Mouse (Mus musculus) erythroid progenitor cell, adult 5-6 weeks (primary cell): ENCODE measurements around the gene Gng11. TPM values are rescaled to one million over a fixed set of nuclear protein-coding genes. Genes with fewer than 3 reads are reported as not detected.

Experiments used
- ATAC-seq: replicated peaks from 2 replicates; pipeline ENCODE4 v1.8.0; 2016; ENCODE audit warnings: moderate number of reproducible peaks, mild to moderate bottlenecking, moderate TSS enrichment, inconsistent platforms; ENCODE audit not compliant: poor library complexity, low FRiP score, severe bottlenecking
- total RNA-seq, 2 experiments: library from RNA; stranded (forward) in 1 of 2; stranded (reverse) in 1 of 2; fragments of 150-400 nt in 1 of 2; fragments of 186-747, 209-891 nt in 1 of 2; gene quantifications; 2 replicates each; pipeline versions ENCODE4 v1.2.3 to v1.2.4; 2015 to 2017; ENCODE audit warnings: low replicate concordance in 2 of 2

Gng11 gene
- not detected in 2 replicates for total RNA-seq (2015; ENCODE audit: low replicate concordance)
- total RNA-seq (2017; ENCODE audit: low replicate concordance), result not detected in 2 replicates

DNA sequence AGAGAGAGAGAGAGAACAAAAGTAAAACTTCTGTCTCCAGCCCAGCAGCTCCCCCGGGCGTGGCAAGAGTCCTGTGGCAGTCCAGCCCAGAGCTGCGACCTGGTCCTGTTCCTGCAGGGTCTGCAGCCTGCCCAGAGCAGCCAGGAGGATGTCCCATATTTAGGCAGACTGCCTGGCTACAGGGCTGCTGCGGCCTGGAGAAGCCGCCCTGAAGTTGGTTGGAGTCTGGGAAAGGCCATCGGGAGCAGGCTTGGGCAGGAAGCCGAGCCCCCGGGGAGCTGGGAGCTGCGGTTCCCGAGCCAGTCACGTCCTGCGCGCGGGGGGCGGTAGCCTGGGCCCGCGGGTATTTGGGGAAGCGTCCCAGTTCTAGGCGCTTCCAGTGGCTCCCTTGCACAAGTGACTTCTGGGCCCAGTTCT, at the start of gene Gng11:
Gng11 (plus strand) TSS at position 15 of the 417 bp plus-strand sequence.
- no peak for ATAC-seq

DNA sequence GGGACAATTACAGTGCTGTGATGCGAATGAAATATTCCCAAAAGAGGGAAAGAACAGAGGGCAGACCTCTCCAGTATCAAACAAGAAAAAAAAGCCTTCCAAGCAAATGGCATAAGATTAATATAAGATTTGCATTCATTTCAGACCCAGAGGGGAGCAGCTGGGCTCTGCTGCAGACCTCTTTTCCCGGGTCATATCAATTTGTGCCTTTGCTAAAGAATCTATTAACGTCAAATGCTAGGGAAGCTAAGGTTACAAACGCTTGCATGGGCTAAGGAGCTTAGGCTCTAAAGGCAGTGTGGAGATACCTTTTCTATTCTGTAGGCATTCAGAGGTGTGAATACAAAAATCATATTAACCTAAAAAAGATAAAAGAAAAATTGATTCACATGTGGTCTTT, 48.7 kb upstream of the Gng11 start:
- no peak for ATAC-seq

DNA sequence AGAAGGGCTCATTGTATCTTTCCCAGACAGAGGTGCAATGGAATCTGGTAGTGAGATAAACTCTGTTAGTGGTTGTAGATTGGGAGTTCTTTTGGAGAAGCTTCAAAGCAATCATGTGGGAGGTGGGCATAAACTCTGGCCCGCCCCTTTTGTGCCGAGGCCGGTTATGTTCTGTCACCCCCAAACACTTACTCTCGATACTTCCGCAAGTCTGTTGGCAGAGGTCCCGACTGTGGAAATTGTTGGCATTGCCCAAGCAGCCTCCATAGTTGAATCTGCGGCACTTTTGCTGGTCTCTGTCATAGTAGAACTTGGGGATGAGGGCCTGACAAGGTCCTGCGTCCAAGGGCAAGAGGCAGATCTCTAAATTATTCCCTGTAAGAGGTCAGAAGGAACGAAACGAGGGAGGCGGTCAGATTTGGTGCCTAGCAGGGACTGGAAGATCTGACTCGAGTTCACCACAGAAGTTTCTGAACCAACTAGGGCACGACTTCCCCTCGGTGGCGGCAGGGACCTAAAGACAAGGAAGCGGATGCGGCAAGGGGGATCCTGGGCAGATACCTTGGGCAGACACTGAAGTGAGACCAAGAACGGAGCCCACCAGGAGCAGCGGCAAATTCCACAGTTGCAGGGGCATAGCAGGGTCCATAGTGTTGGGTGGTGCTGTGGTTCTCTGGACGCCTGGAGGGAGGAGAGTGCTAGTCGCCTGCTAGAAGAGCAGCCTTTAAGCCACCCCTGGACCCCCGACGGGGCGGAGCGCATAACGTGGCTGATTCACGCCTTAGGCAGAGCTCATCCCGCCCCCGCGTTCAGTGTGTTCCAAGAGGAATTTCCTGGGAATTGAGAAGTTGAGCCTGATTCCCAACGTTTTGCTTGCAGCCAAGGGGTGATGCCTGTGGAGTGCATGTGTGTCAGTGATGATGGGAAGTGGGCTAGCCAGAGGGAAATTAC, 35.8 kb upstream of the Gng11 start:
- ATAC-seq, result 0 out of 2 replicates have a peak, but pooled peaks have one; percentile 25

DNA sequence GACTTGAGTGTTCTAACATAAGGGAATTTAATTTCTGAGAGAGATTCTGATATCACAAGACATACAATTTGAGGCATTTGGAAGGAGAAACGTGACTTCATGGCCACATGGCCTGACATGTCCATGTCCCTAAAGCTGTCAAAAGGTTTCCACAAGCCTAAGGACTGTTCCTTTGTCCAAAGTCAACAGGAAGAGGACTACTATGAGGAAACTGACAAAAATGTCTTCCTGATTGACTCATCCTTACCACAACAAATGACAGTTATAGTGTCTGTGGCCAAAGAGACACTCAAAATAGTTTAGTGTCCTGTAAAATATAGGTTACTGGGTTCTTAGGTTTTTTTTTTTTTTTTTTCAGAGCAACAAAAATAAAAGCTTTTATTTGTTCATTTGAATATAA, 30.0 kb upstream of the Gng11 start:
- no peak for ATAC-seq

DNA sequence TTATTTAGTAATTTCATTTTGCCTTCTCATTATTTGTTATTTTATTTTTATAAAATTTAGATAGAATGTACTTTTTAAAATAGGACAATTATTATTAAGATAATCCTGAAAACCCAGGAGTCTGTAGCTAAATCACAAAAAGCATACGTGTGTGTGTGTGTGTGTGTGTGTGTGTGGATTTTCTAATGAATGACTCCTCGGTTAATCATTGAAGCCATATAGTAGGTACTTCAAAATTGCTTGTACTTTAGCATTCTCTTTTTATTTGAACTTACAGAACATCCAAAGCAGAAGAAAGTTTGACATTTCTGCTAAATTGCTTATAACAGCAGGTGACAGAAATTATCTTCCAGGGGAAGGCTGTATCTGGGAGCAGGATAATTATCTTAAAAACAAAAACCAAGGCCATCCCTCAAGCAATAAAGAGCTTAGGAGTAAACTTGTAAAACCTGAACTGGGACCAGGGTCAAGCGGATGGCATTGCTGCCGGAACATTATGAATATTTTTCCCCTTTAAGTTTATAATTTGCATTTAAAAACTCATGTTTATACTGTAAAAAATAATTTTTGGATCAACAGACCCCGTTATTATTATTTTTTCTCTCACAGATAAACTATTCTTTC, 20.9 kb upstream of the Gng11 start:
- ATAC-seq, result no peak

DNA sequence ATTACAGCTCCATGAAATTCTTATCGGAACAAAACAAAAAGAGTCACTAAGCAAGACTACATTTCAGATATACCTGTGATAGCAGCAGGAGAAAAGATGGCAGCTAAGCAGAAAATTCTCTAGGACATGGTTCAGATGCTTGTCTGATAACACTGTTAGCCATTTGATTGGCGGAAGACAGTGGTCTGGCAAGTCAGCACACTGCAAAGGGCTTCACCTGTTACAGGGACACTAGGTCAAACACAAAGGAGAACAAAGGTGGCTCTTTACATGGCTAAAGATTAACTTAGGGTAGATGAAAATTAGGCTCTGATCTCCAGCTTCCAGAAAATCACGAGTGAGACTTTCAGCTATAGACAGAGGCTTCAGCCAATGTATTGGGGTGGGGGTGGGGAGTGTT, 15.0 kb upstream of the Gng11 start, which contains the start of gene Tfpi2:
Tfpi2 (minus strand) TSS at position 170 of the 400 bp plus-strand sequence.
- no peak for ATAC-seq

DNA sequence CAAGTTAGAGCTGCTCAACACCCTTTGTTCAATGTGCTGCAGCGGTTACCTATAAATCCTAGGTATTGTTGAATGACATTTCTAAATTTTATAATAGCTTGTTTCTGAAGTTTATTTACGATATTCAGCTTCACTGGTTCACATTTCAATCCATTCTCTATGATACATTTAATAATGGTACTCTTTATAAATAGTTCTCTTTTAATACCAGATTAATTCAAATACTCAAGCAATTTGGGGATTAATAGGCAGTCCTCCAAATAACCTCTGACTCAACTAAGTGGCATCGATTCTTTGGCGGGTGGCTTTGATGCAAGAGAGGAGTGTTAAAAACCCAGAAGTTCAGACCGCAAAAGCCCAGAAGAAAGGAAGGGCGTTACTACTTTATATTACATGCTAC, 10.2 kb upstream of the Gng11 start, which contains the start of gene Gngt1:
Gngt1 (plus strand) TSS at position 301 of the 400 bp plus-strand sequence.
- no peak for ATAC-seq

DNA sequence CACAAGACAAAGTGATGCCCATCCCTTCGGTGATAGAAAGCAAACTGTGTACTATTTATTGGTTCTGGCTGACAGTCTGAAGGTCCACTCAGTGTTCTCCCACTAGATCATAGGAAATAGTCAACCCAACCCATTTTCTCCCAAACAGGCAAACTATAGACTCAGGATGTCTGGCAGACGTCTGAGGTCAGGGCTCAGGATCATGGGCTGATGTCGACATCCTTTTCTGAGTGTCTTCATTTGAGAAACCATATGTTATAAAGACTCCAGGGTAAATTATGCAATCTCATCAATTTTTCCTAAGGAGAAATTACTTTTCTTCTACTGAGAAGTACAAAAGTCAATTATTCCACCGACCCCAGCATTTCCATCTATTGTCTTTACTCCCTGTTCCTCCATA, 5.6 kb upstream of the Gng11 start:
- ATAC-seq, result no peak

DNA sequence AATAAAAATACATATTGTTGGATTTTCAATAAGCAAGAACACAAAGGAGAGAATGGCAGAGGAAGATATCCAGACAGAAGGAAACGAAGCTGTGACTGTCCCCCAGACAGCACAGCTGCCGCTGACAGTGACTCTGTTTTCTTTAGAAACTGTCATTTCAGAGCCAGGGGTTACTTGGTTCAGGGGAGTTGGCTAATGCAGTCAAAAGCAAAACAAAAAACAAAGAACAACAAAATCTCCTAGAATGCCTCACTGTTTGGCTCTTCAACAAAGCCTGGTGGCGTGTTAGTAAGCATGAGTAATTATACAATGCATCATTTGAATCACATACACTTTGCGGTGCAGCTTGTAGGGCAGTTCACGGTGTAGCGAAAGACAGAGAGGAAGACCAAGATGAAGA, 4.4 kb upstream of the Gng11 start:
- ATAC-seq, result no peak

DNA sequence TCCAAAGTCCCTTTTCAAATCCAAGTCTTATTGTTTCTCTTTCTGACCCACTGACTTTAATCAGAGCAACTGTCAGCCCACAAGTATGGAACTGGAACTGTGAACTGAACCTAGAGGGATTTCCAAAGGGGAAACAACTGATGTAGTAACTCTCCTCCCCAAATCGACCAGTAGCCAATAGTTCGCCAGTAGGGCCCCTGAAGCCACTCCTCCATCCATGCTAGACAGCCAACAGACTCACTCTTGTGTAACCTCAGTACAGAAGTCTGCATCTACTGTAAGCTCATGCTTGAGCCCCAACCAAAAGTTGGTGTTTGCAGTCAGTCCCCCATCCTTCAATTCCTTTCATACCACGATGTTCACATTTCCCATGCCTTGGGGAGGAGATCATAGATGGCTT, 3.0 kb upstream of the Gng11 start:
- ATAC-seq, result no peak

DNA sequence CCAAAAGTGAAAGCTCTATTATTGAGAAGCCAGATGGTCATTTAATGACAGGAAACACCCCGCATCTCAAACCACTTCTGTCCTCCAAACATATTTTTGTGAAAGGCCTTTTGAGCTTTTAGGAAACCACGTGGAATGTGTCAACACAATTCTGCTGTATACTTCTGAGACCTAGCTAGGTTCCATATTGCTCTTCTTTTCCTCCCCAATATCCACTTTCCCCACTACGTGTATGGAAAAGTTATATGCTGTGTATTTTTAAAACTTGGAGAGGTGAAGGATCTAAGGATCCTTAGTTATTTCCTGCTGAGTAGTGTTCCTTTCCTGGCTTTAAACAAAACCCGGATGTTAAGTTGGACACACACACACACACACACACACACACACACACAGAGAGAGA, 259 bp upstream of the Gng11 start:
- ATAC-seq, result no peak

DNA sequence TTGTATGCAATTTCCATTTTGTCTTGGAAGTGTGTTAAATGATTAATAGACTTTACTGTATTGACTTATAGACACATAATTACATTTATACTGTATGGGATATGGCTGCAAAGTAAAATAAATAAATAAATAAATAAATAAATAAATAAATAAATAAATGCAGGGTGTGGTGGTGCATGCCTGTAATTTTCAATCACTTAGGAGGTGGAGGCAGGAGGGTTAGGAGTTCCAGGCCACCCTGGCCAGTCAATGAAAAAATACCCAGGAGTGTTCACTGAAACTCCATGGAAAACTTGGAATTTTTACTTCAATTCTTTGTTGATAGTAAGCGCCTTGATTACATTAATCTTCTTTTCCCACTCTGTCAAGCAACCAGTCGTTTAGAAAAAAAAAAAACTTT, 1.1 kb downstream of the Gng11 start:
- ATAC-seq, result no peak

DNA sequence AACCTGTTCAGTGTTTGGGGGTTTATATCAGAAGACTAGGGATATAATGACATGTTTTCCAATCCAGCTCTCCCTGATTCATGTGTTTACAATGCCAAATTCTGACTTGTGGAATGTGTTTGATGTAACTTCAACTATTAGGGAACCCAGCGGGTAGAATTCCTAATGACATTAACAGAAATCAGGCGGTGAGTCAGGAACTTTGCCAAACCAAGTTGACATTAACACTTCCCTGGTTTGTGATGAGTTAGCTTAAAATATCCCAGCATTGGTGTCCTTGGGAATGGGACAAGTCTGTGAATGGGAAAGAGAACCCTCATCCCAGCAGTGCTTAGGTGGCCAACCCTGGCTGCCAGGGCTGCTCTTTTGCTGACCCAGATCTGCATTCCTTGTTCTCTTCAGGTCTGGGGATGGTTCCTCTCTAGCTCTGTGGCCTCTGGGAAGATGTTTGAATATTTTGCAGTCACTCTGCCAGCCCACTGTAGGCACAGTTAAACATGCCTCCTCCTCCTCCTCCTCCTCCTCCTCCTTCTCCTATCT, 4.9 kb downstream of the Gng11 start:
- ATAC-seq, result no peak

DNA sequence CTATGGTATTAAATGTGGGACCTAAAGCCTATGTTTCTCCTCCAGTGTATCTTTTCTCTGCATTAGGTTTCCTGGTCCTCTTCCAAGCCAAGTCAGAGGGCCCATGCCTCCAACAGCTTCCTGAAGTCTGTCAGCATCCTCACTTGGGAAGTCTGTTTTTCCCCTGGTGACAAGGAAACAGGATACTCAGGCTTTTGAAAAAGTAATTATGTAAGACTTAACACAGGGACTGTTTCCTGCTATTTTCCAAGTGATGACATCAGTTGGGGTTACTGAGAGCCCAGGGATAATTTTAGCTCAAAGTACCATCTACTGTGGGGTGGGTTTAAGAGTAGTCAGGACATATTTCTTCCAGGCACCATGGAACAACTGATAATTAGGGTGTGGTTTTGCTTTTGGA, 5.8 kb downstream of the Gng11 start:
- no peak for ATAC-seq

DNA sequence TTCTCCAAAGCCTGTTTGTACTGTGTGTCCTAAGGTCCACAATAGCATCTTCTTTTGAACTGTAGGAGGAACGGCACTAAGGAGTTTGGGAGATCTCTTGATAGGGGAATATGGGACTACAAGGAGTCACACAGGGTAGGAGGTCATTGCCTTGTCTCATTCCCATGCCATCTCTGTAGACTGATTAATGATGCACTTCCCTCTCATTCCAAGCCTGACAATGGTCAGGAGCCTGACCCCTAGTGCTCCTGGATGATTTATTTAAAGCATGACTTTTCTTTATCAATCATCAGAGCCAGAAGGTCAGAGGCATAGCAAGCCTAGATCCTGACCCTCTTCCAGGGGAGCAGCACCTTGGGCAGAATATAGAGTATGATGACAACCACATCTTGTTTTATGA, 18.9 kb downstream of the Gng11 start:
- no peak for ATAC-seq

DNA sequence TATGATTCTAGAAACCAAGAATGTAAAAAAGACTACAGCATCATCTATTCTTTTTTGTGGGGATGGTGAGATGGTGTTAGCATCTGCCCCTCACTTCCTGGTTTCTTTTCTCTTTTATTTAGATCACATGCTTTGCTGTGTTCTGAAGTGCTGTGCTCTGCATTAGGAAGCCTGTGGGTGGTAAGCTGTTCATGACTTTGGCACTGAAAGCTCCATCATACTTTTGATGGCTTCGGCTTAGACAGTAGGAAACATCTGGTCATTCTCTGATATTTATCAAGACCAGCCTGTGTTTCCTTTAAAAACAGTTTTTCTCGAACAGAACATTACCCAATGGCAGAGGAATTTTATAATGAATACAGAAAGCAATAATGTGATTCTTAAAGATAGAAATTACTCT, 22.7 kb downstream of the Gng11 start:
- no peak for ATAC-seq

DNA sequence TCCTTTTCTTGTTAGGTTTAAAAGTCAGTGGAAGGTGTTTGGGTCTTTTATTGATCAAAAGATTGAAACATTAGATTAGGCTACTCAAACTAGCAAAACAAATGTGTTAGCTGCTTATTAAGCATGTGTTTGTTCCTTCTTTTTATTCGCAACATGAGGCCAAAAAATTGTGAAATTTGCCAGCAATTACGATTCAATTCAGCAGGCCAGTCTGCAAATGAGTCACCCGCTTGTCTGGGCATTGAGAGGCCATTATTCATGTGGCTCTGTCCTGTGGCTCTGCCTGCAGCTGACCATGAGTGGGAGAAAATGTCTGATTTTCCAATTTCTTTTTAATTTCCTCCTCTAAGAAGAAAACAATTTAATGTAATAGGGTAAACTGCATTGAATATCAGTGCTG, 27.3 kb downstream of the Gng11 start:
- ATAC-seq, result no peak

DNA sequence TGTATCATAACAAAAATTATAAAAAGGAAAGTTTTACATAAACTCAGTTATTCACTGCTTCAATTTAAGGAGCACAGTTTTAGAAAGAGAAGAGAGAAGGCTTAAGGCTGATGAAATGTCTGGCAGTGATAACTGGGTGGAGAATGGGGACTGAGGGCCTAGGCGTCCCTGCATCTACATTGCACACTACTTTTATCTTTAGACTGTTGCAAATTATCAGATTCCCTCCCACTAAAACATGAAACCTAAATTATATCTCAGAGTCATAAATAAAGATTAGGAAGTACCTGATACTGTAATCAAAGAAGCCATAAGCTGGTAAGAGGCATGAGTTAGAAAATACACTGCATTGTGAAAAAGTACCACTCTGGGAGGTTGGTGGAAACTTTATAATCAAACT, 38.1 kb downstream of the Gng11 start:
- ATAC-seq, result no peak

DNA sequence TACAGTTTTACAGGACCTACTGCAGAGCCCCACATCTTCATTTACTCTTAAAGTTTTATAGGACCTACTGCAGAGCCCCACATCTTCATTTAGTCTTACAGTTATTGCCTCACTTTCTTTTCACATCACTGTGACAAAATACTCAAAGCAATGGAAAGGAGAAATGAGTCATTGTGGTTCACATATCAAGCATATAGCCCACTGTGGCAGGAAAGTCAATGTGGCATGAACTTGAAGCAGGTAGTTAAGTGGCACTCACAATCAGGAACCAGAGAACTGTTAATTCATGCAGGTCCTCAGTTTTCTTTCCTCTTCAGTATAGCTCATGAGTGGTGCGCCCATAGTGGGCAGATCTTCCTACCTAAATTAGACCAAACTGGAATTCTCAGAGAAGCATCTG, 43.5 kb downstream of the Gng11 start:
- no peak for ATAC-seq

DNA sequence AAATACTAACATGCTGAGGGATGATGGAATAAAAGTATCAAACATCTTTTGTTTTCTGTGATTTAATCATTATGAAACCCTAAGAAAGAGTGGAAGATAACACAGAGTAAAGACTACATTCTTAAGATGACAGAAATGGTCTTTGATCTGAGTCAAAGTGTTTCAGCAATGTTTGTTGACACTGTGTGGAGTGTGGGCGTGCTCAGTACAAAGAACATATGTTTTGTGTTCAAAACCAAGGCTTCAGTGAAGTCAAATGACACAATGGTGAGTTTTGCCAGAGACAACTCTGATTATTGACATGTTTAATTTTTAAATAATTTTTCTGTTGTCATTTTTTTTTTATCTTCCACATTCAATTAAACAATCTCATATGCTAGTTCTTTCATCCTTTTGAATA, 49.1 kb downstream of the Gng11 start:
- no peak for ATAC-seq

DNA sequence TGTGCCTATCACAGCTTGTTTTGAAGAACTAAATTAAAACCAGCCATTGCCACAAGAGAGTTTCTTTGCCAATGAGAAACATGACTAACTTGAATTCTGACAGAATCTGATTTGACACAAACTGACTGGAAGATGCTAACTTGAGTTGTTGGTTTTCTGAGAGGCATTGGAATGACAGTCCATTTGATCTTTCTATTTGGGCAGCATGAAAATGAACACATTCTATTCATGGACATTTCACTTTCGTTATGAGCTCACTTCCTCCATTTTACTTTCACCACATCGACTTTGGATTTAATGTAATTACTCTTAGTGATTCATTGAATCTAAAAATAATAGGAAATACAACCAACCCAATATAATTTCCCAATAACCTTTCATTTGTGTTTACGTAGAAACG, 50.7 kb downstream of the Gng11 start:
- ATAC-seq, result no peak
